Mouse (Mus musculus): ENCODE data around the gene Nxph4.

The Nxph4 gene

GRCm38 (mm10) chr10:127534036-127534928, at the start of gene Nxph4:
Nxph4 (minus strand) TSS chr10:127534559.
- DNase-seq (ENCODE audit: low read depth, low spot score): no peak

DNA sequence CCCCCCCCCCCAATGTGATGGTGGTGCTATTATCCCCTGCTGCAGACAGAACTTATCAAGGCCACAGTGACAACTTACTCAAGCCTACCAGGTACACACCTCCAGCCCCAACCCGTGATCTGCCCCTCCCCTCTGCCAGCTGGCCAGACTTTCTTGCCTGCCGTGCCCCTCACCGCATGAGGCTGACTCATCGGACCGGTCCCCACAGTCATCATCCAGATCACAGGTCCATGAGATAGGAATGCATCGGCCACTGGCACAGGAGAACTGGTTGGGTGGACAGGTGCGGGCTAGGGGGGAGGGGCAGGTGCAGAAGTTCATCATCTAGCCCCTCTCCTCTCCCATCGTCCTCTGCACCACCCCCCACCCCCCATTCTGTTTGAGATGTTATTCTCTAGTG, 49.3 kb upstream of the Nxph4 start:
- no peak for DNase-seq (ENCODE audit: low read depth, low spot score)

DNA sequence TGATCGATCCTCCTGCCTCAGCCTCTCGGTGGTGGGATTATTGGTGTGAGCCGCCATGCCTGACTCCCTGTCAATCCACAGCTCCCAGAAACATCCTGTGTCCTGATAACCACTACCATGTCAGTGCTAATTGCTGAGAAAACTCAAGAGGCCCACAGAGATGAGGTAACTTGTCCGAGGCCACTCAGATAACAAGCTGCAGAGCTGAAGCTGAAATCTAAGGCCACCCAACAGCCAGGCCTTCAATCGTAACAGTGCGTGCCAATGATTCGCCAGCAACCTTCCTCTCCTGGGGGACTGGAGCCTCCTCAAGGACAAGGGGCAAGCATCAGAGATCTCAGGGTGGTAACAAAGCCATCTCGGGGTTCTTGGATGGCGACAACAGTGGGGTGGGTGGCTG, 46.9 kb upstream of the Nxph4 start:
- DNase-seq (ENCODE audit: low read depth, low spot score): no peak

DNA sequence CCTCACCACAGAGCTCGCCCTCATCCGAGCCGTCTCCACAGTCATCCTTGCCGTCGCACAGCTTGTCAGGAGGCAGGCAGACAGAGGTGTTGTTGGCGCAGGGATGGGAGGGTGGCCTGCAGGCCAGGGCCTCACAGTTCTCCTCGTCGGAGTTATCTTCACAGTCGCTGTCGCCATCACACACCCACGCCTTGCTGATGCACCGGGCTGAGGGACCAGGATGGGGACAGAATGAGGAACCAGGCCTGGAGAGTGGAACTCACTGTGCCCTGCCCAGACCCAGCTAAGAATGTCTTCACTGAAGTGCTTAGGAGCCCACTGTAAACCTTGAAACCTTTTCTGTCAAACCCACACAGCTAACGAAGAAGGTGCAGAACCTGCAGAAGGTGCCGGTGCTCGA, 43.6 kb upstream of the Nxph4 start:
- no peak for DNase-seq (ENCODE audit: low read depth, low spot score)

GRCm38 (mm10) chr10:127577156-127577555, 42.8 kb upstream of the Nxph4 start:
- no peak for DNase-seq (ENCODE audit: low read depth, low spot score)

GRCm38 (mm10) chr10:127576381-127576961, 42.1 kb upstream of the Nxph4 start:
- DNase-seq (ENCODE audit: low read depth, low spot score): peak; percentile 62

DNA sequence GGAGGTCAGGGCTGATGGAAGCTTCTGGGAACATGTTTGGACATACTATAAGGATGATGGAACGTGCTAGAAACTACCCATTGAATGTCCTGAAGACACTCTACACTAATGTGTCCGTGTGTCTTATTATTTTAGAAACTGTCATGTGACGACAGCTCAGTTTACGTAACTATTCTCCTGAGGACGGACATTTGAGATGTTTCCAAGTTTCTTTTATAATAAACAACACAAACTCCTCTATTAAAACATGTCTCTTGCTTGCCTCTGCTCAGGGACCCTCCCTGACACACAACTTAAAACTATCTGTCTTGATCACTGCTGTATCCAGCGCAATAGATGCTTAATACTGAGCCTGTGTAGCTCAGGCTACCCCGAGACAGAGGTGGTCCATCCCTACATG, 41.4 kb upstream of the Nxph4 start:
- peak; percentile 55 for DNase-seq (ENCODE audit: low read depth, low spot score)

GRCm38 (mm10) chr10:127572281-127572680, 37.9 kb upstream of the Nxph4 start:
- DNase-seq (ENCODE audit: low read depth, low spot score): no peak

DNA sequence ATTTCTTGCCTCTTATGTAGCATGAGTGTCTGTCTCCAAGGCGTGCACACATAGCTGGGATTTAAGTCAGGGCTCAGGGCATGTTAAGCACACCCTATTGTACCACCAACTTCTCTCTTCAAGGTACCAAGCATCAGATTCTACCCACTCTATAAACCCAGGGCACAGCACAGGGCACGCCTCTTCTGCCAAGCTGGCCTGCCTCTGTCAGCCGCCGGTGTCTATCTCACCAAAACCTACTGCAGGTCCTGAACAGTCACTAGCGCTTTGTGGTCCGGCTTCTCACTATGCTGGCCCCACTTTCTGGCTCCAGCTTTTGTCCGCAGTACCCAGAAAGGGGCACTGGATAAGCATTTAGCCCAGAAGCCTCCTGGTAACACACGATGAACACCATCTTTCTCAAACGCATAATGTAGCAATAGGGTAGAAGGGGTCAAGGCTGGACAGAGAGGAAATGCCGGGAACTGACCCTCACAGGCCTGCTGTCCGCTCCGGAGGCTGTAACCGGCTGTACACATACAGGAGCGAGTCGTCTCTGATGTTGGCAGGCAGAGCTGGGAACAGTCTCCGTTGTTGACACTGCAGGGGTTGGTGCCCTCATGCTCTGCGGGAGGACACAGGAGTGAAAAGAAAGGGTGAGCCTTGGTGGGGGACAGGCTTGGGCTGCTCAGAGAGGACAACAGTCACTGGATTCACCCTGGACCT, 36.7 kb upstream of the Nxph4 start:
- no peak for DNase-seq (ENCODE audit: low read depth, low spot score)

- no peak for DNase-seq (ENCODE audit: low read depth, low spot score)
These were observed 36.0 kb upstream of the Nxph4 start for GRCm38 (mm10) chr10:127570384-127570783.

DNA sequence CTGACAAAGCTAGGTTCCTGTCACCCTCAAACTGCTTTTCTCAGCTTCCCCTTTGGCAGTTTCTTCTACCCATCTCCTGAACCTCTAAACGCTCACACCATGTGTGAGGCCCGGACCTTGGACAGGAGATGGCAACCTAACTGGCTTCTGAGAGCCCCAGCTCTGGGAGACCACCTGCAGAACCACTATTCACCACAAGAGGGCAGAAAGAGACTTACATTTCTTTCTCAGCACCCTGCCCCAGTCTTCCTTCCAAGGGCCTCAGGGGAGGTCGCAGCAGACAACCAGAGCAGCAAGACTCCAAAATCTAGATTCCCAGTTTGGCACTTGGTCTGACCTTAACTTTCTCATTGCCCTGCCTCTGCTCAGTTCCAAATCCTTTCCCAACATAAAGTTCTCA, 35.1 kb upstream of the Nxph4 start:
- DNase-seq (ENCODE audit: low read depth, low spot score): peak; percentile 72

- DNase-seq (ENCODE audit: low read depth, low spot score): no peak
These were observed 32.4 kb upstream of the Nxph4 start for GRCm38 (mm10) chr10:127566553-127567326.

DNA sequence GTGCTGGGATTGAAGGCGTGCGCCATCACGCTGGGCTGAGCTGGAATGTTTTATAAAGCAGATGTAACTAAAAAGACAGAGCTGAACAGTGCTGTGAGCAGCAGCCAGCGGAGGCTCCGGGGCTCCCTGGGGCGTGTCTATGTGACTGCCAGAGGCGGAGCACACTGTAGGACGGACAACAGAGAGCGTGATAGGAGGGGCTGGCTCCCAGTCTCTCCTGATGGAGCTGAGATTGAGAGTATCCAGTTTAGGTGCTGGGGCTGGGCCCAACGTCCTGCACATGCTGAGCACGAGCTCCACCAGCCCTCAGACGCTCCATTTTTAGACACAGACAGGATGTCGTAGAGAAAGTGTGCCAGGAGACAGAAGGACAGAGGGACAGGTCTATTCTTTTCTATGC, 29.9 kb upstream of the Nxph4 start:
- peak; percentile 52 for DNase-seq (ENCODE audit: low read depth, low spot score)

- DNase-seq (ENCODE audit: low read depth, low spot score): no peak
These were observed 29.5 kb upstream of the Nxph4 start for GRCm38 (mm10) chr10:127563840-127564239.

DNA sequence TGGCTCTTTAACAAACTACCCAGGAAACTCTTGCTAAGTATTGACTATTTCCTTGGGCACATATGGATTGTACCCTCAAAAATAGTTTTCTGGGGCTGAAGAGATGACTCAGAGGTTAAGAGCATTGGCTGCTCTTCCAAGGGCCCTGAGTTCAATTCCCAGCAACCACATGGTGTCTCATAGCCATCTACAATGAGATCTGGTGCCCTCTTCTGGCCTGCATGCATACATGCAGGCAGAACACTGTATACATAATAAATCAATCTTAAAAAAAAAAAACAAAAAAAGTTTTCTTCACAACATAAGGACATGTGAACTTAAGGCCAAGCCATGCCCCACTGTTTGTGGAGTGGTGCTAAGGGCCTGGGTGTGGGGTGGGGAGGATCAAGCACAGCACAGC, 26.8 kb upstream of the Nxph4 start:
- no peak for DNase-seq (ENCODE audit: low read depth, low spot score)

DNA sequence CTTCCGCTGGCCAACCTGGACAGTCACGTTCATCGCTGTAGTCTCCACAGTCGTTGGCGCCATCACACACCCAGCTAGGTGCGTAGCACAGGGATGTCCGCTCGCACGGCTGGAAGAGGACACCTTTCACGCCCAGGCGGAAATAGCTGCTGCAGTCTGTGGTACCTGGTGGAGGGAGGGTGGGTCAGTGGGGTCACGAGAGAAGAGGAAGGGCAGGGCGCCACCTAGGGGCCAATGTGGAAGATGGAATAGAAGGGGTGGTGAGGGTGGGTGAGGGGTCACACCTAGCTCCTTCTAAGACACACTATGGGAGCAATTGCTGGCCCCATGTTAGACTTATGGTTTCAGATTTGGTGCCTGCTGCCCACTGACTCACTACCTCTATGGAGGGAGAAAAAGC, 23.0 kb upstream of the Nxph4 start:
- DNase-seq (ENCODE audit: low read depth, low spot score): no peak

DNA sequence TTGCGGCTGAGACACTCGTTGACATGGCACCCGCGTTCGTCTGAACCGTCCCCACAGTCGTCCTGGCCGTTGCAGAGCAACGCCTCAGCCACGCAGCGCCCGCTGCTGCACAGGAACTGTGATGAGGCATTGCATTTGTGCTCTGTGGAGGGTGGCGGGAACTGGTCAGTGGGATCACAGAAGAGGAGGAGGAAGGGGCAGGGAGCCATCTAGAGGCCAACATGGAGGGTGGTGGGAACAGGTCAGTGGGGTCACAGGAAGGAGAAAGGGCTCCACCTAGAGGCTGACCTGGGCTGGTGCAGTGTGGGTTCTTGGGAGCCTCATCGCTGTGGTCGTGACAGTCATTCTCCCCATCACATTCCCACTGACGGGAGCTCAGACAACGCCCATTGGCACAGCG, 21.3 kb upstream of the Nxph4 start:
- DNase-seq (ENCODE audit: low read depth, low spot score): no peak

GRCm38 (mm10) chr10:127549892-127550291, 15.5 kb upstream of the Nxph4 start:
- no peak for DNase-seq (ENCODE audit: low read depth, low spot score)

- no peak for DNase-seq (ENCODE audit: low read depth, low spot score)
These were observed 13.9 kb upstream of the Nxph4 start for GRCm38 (mm10) chr10:127548236-127548635.

GRCm38 (mm10) chr10:127546505-127546904, 12.1 kb upstream of the Nxph4 start:
- DNase-seq (ENCODE audit: low read depth, low spot score): no peak

DNA sequence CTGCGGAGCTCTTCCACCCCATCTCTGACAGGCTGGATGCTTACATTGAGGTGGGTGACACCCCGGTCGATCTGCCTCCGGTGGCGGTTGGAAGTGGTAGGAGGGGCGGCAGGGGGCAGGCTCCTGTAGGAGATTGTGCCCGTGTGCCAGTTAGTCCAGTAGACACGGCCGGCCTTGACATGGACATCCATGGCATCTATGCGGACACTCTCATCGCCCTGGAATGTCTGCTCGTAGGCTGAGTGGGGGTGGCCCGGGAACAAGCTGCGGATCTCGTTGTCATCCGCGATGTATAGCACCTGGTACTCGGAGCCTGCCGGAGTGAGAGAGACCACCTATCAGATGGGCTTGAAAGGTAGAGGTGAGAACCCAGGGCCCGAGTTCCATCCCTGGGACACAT, 10.0 kb upstream of the Nxph4 start:
- no peak for DNase-seq (ENCODE audit: low read depth, low spot score)

DNA sequence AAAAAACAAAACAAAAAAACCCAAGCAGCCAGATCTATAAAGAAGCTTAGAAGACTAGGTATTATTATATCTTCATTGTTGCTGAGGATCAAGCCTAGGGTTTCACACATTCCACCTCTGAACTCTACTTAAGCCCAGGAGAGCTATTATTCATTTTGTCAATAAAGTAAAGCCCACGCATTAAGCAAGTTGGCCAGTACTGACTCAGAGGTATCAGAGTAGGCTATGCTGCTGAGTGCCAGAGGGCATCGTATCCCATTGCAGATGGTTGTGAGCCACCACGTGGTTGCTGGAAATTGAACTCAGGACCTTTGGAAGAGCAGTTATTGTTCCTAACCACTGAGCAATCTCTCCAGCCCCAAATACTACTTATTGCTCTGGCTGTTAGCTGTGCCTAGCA, 9.6 kb upstream of the Nxph4 start:
- no peak for DNase-seq (ENCODE audit: low read depth, low spot score)
